Mouse (Mus musculus): Measurements from ENCODE around the gene Sema6b.
"Not testable (repeated sequence)": the region's sequence is repeated elsewhere in the genome, so short reads cannot be mapped to it uniquely, and the experiment has no call there.

Gene Sema6b

GRCm38 (mm10) chr17:56119431-56119830 is 20.7 kb downstream of the Sema6b start:
- no peak for ATAC-seq (ENCODE audit: low TSS enrichment)

GRCm38 (mm10) chr17:56117251-56117710 is 22.9 kb downstream of the Sema6b start, which contains the start of gene Plin5:
TSS of gene Plin5 (minus strand) at chr17:56117596.
- 0 out of 2 replicates have a peak, but pooled peaks have one; percentile 24 for ATAC-seq (ENCODE audit: low TSS enrichment)

- no peak for ATAC-seq (ENCODE audit: low TSS enrichment)
These were observed 23.9 kb downstream of the Sema6b start for GRCm38 (mm10) chr17:56116193-56116592.

- no peak for ATAC-seq (ENCODE audit: low TSS enrichment)
These were observed 27.4 kb downstream of the Sema6b start for GRCm38 (mm10) chr17:56112743-56113142.

GRCm38 (mm10) chr17:56111864-56112263 is 28.3 kb downstream of the Sema6b start:
- ATAC-seq (ENCODE audit: low TSS enrichment) = no peak

GRCm38 (mm10) chr17:56111021-56111420 is 29.1 kb downstream of the Sema6b start:
- ATAC-seq (ENCODE audit: low TSS enrichment) = no peak

- ATAC-seq (ENCODE audit: low TSS enrichment) = no peak
These were observed 29.6 kb downstream of the Sema6b start for GRCm38 (mm10) chr17:56110571-56110970.

GRCm38 (mm10) chr17:56109219-56110051 is 30.7 kb downstream of the Sema6b start, which contains the start of gene Plin4:
TSS of gene Plin4 (minus strand) at chr17:56109803.
- ATAC-seq (ENCODE audit: low TSS enrichment) = no peak

GRCm38 (mm10) chr17:56108334-56109044 is 31.7 kb downstream of the Sema6b start:
- ATAC-seq (ENCODE audit: low TSS enrichment) = peak; percentile 58

GRCm38 (mm10) chr17:56107736-56108135 is 32.4 kb downstream of the Sema6b start:
- no peak for ATAC-seq (ENCODE audit: low TSS enrichment)

GRCm38 (mm10) chr17:56106981-56107380 is 33.2 kb downstream of the Sema6b start:
- no peak for ATAC-seq (ENCODE audit: low TSS enrichment)

- not testable (repeated sequence) for ATAC-seq (ENCODE audit: low TSS enrichment)
These were observed 33.7 kb downstream of the Sema6b start for GRCm38 (mm10) chr17:56106436-56106835.

GRCm38 (mm10) chr17:56104821-56105220 is 35.3 kb downstream of the Sema6b start:
- ATAC-seq (ENCODE audit: low TSS enrichment) = not testable (repeated sequence)

- no peak for ATAC-seq (ENCODE audit: low TSS enrichment)
These were observed 36.5 kb downstream of the Sema6b start for GRCm38 (mm10) chr17:56103465-56104285.

GRCm38 (mm10) chr17:56102927-56103326 is 37.2 kb downstream of the Sema6b start:
- ATAC-seq (ENCODE audit: low TSS enrichment) = no peak

GRCm38 (mm10) chr17:56102158-56102557 is 38.0 kb downstream of the Sema6b start:
- ATAC-seq (ENCODE audit: low TSS enrichment) = no peak

- no peak for ATAC-seq (ENCODE audit: low TSS enrichment)
These were observed 39.3 kb downstream of the Sema6b start for GRCm38 (mm10) chr17:56100811-56101210.

GRCm38 (mm10) chr17:56098711-56099572 is 41.2 kb downstream of the Sema6b start:
- ATAC-seq (ENCODE audit: low TSS enrichment) = no peak

GRCm38 (mm10) chr17:56098180-56098579 is 42.0 kb downstream of the Sema6b start:
- ATAC-seq (ENCODE audit: low TSS enrichment) = no peak

- no peak for ATAC-seq (ENCODE audit: low TSS enrichment)
These were observed 43.3 kb downstream of the Sema6b start for GRCm38 (mm10) chr17:56096883-56097282.

- no peak for ATAC-seq (ENCODE audit: low TSS enrichment)
These were observed 47.3 kb downstream of the Sema6b start for GRCm38 (mm10) chr17:56092794-56093193.
